Mouse (Mus musculus): ENCODE results near the gene Ppp1r8.

The Ppp1r8 gene

GRCm38 (mm10) chr4:132783732-132784131 lies 59.2 kb downstream of the Ppp1r8 start:
- intact Hi-C loops (cut with DNase I), result no loop called here

- intact Hi-C loops (cut with DNase I), result no loop called here
Measured at GRCm38 (mm10) chr4:132780288-132780687, 62.7 kb downstream of the Ppp1r8 start.

GRCm38 (mm10) chr4:132778562-132779201 lies 64.3 kb downstream of the Ppp1r8 start:
- intact Hi-C loops (cut with DNase I), result loop anchor here (5.0 to 10.0 kb wide), 2 partner anchors 44 to 226 kb away; no protein-coding TSS in a partner anchor
